Mouse (Mus musculus): ENCODE data around the gene Emg1. TPM values are rescaled to one million over a fixed set of nuclear protein-coding genes. Genes with fewer than 3 reads are reported as not detected.
"Not testable (repeated sequence)": the region's sequence is repeated elsewhere in the genome, so short reads cannot be mapped to it uniquely, and the experiment has no call there.

Gene Emg1
- total RNA-seq, 2 experiments from 2014 or later = 51.8 to 57.5 TPM

DNA sequence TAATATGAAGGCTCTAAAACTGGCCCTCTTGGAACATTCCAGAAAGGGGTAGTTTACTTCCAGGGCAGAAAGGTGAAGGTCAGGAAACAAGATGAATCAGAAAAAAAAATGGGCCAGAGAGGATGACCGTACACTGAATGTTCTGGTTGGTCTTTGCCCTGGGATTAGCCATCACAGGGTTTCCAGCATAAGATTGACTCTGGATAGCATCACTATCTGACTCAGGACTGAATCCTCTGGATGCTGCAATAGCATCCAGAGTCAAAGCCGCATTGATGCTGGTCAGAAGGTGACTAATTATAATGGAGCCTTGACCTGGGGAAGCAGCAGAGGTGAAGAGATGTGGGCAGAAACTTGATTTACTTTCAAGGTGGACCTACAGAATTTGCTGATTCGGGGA is 23.0 kb downstream of the Emg1 start:
- intact Hi-C loops (cut with DNase I; ENCODE audit: low total_unique reads) = no loop called here

DNA sequence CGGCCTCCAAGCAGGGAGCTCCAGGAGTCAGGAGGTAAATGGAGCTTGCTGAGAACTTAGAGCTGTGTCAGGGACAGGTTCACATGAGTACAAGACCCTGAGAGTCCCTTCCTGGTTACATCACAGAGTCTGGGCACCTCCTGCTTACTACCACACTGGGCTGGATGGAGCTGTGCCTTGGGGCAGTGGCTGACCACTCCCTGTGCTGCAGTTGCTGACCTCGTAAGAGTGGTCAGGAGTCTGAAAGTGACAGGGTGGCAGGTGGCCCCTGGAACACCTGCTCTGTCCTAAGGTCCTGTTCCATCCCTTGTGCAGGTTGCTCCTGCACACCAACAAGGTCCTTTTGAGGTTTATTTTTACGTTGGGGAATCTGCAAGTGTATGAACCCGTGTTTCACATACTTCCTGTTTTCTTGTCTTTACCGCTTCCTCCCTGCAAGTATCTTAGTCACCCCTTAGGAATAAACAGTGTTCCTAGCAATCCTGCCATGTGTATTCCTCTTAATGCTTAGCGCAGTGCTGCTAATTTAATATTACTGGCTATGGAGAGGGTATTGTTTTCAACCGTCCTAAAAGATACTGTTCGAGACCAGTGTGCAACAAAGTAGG is 23.7 kb downstream of the Emg1 start:
- intact Hi-C loops (cut with DNase I; ENCODE audit: low total_unique reads) = no loop called here
- no peak for DNase-seq

More for the DNA sequence above, 23.0 kb downstream of the Emg1 start:
- no peak for DNase-seq

GRCm38 (mm10) chr6:124686644-124687043 is 25.3 kb downstream of the Emg1 start:
- intact Hi-C loops (cut with DNase I; ENCODE audit: low total_unique reads); DNase-seq: not testable (repeated sequence)

DNA sequence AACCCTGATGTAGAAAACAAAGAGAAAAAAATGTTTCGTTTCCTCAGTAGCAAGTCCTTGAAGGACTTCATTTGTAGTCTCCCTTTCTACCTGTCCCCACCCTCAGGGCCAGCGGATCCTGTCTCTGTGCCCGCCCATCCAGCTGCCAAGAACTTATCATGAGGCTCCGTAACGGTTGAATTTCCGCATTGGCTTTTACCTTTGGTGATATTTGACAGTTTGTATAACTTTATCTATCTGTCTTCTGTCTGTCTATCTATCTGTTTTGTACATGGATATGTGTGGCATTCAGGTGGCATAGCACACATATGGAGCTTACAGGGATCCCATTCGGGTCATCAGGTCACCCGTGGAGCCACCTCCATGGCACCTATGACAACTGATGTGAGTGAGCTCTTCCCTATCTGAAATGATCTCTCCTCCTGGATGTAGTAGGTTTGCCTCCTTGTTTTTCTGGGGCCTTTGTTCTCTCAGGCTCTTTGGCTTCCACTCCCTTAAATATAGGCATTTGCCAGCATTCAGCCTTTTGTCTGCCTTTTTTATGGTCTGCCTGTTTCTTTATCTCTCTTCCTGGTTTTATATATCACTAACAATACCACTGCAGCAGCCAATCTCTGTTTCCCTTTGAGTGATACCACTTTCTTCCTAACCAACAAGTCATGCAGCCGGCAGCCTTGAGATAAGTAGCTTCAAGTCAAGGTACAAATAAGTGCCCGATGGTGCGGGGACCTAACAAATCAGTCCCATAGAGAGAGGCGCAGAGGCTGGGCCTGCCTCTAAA is 26.2 kb downstream of the Emg1 start:
- no peak for DNase-seq
- intact Hi-C loops (cut with DNase I; ENCODE audit: low total_unique reads) = no loop called here

- DNase-seq = peak; percentile 55
- intact Hi-C loops (cut with DNase I; ENCODE audit: low total_unique reads) = no loop called here
These were observed 28.2 kb downstream of the Emg1 start for GRCm38 (mm10) chr6:124683591-124684417.

- DNase-seq; intact Hi-C loops (cut with DNase I; ENCODE audit: low total_unique reads): not testable (repeated sequence)
These were observed 29.7 kb downstream of the Emg1 start for GRCm38 (mm10) chr6:124682291-124682690.

DNA sequence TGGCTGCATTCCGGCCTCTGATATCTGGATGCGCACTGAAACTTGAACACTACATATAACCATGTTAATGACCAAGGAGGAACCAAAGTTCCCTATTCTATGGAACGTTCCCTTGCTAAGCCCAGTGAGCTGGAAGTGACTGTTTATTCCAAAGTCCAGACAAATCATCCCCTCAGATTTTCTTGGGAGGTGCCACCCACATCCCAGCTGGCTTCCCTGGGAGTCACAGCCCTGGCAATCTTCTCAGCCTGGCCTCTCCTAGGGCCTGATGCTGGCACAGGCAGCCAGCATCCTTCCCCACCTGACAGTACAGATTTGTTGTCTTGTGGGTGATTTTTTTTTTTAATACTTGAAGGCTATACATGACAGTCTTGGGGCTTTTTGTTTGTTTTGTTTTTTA is 32.5 kb downstream of the Emg1 start:
- DNase-seq = no peak
- intact Hi-C loops (cut with DNase I; ENCODE audit: low total_unique reads) = no loop called here

DNA sequence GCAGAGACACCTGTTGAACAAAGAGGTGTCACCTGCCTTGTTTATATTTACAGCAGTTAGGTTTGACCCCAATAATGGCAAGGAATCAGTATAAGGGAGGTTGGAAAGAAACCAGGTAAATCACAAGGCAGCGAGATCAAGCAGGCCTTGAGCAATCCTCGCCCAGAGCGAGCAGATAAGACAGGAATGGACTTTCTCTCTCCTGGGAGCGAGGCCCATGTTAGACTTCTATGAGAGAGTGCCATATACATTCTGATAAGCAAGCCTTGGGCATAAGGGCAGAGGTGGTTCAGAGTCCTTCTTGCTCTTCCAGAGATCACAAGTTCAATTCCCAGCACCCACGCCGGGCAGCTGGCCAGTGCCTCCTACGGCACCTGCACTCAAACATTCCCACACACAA is 33.2 kb downstream of the Emg1 start:
- intact Hi-C loops (cut with DNase I; ENCODE audit: low total_unique reads) = no loop called here
- DNase-seq = no peak

DNA sequence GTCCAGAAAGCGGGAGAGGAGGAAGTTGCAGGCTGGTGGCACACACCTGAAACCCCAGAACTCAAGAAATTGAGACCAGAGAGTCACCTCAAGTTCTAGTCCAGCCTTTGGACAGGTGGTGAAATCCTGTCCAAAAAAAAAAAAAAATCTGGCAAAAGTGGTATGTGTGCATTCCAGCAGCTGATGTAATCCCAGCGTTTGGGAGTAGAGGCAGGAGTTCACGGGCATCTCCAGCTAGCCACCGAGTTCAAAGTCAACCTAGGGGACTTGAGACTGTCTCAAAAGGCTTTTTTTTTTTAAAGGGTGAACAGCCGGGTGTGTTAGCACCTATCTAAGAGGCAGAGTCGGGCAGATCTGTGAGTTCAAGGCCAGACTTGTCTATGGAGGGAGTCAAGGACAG is 35.8 kb downstream of the Emg1 start:
- intact Hi-C loops (cut with DNase I; ENCODE audit: low total_unique reads) = no loop called here
- DNase-seq = no peak

DNA sequence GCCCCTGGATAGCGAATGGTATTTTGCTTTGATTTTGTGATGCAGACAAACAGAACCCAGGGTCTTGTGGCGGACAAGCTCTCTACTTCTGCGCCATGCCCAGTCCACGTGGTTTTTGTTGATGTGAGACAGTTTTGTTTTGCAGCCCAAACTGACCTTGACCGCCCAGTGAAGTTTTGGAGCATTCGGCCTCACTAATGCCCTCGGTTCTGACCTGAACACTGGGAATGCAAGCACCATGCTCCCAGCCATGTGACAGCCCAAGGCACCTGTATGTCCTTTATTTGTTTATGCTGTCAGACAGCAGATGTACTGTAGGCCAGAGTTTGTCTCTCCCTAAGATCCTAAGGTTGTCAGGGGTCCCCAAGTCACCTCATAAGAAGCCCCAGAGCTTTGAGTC is 37.4 kb downstream of the Emg1 start:
- intact Hi-C loops (cut with DNase I; ENCODE audit: low total_unique reads) = no loop called here
- DNase-seq = no peak

DNA sequence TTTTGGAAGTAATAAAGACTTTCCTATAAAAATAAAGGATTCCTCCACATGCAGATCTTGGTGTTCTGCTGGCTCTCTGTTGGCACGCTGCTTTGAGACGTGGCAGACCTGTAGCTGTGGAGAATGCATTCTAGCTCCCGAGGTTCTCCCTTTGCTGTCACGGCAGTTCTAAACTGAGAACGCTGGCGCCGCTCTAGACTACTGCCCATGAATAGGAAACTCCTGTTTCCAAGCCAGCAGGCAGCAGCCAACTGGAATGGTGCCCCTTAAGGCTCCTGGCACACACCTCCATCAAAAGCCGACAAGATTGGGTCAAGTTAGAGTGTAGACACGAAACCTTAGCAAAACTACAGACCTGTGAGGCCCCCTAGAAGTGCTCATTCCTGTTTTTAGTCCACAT is 38.4 kb downstream of the Emg1 start:
- intact Hi-C loops (cut with DNase I; ENCODE audit: low total_unique reads) = no loop called here

DNA sequence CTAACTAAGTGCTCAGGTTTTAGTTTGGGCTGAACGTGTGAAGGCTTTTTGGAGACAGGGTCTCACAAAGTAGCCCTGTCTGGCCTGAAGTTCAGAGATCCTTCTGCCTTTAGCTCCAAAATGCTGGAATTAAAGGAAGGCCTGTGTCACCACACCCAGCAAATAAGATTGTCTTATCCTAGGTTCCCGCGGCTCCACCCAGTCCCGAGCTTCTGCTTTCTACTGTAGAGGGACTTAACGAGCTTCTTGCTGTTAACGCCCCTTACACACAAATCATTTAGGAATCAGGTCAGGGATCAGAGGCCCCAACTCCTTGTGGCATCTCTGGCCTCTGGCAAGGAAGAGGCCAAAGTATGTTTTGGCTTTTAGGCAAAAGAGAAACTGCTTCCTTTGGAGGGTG is 39.9 kb downstream of the Emg1 start:
- intact Hi-C loops (cut with DNase I; ENCODE audit: low total_unique reads) = no loop called here

More for the DNA sequence above, 38.4 kb downstream of the Emg1 start:
- DNase-seq = peak; percentile 46

DNA sequence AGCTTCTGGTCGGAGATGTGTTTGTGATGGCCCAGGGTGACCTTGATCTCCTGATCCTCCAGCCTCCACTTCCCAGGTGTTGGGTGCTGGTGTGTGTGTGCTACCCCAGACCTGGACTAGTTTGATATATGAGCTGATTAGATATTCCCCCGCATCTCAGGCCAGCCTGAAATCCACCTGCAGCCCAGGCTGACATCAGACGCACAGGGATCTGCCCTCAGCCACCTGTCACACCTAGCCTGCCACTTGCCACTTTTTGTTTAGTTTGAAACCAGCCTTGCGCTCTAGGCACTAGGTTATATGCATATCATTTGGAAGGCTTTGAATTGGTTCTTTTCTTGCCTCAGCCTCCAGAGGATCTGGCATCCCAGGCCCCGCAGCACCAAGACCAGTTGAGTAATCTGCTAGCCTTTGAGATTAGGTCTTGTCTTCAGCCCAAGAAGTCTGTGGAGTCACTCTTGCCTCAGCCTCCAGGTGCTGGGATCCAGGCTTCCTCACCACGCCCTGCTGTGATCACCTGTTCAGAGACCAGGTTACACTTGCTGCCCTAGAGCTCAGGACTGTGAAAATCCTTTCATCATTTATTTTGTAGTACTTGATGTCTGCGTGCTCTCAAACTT is 41.6 kb downstream of the Emg1 start:
- intact Hi-C loops (cut with DNase I; ENCODE audit: low total_unique reads) = no loop called here
- no peak for DNase-seq

More for the DNA sequence above, 39.9 kb downstream of the Emg1 start:
- DNase-seq = no peak

GRCm38 (mm10) chr6:124669234-124669859 is 42.6 kb downstream of the Emg1 start:
- no peak for DNase-seq
- intact Hi-C loops (cut with DNase I; ENCODE audit: low total_unique reads) = no loop called here

DNA sequence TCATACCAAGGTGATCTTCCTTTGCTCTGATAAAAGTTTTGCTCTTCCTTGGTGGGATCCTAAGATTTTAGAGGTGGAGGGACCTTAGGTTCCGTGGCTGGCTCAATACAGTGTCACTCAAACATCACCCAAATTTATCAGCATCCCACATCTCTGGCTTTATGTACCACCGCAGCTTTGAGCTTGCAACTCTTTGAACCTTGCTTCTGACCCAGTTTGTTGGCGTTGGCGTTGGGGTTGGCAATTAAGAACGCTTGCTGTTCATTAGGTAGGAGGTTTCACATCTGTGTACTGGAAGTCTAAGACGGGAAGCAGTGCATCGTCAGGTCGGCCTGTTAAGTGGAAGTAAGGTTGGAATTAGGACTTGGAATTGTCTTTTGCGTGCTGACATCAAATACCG is 47.0 kb downstream of the Emg1 start:
- intact Hi-C loops (cut with DNase I; ENCODE audit: low total_unique reads) = no loop called here

DNA sequence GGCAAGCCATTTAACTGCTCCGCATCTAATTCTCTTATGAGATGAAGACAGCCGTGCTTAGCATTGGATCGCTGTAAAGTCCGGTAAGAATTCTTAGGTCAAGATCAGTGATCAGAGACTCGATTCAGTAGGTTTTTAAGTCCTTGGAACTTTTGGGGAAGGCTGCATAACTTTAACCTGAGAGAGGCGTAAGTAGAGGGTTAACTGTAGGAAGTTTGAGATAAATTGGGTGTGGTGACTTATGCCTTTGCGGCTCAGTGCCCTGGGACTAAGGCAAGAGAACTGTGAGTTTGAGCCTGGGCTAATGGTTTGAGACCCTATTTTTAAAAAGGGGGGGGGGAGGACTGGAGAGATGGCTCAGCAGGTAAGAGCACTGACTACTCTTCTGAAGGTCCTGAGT is 47.7 kb downstream of the Emg1 start:
- intact Hi-C loops (cut with DNase I; ENCODE audit: low total_unique reads) = loop anchor here (5.0 kb wide), 1 partner anchor 38 kb away; no protein-coding TSS in a partner anchor
- no peak for DNase-seq

More for the DNA sequence above, 47.0 kb downstream of the Emg1 start:
- DNase-seq = no peak

- DNase-seq = no peak
- intact Hi-C loops (cut with DNase I; ENCODE audit: low total_unique reads) = loop anchor here (5.0 kb wide), 1 partner anchor 39 kb away; no protein-coding TSS in a partner anchor
These were observed 48.6 kb downstream of the Emg1 start for GRCm38 (mm10) chr6:124663424-124663795.

- intact Hi-C loops (cut with DNase I; ENCODE audit: low total_unique reads) = loop anchor here (5.0 kb wide), 1 partner anchor 40 kb away; no protein-coding TSS in a partner anchor
- peak; percentile 97 for DNase-seq
These were observed 49.2 kb downstream of the Emg1 start, which contains the start of gene Lpcat3 for GRCm38 (mm10) chr6:124662477-124663423. TSS of gene Lpcat3 (plus strand) at chr6:124663027.

Data from gastrocnemius, postnatal 14 days (tissue).